Mouse (Mus musculus) bone marrow, adult 2 months (tissue): ENCODE data around the gene Igsf21.

Source experiments
- CTCF ChIP-seq: fragments of 200-500 bp; IDR thresholded peaks from 2 replicates; pipeline ENCODE4 v1.5.1; 2011; ENCODE audit warnings: low read length, control low read depth; ENCODE audit not compliant: control insufficient read depth, insufficient read depth
- POLR2A ChIP-seq: fragments of 200-500 bp; IDR thresholded peaks from 2 replicates; pipeline ENCODE4 v1.6.1; 2011; ENCODE audit warnings: low read depth, mild to moderate bottlenecking, control low read depth, low read length, borderline replicate concordance; ENCODE audit not compliant: control insufficient read depth

- no peak for TF ChIP-seq CTCF
- no peak for TF ChIP-seq POLR2A
Measured at GRCm38 (mm10) chr4:140196717-140197116, 49.9 kb downstream of the Igsf21 start.
